Mouse (Mus musculus) heart, embryonic 12.5 days (tissue): ENCODE measurements around the gene Phf23. TPM values are rescaled to one million over a fixed set of nuclear protein-coding genes. Genes with fewer than 3 reads are reported as not detected.

Source experiments
- ATAC-seq: fragments of 200-750 bp; cut with Nextera tagmentation; 2 replicates; pipeline ENCODE4 v1.8.0; 2017; ENCODE audit warnings: moderate TSS enrichment, moderate library complexity; ENCODE audit not compliant: insufficient number of reproducible peaks, low FRiP score
- H3K27ac ChIP-seq: fragments of 300-500 bp; sonication (generic); 2 replicates; pipeline ENCODE4 v1.5.1; 2016; ENCODE audit warnings: mild to moderate bottlenecking, moderate library complexity; ENCODE audit not compliant: poor library complexity, severe bottlenecking
- H3K27me3 ChIP-seq: fragments of 300-500 bp; sonication (generic); replicated peaks from 2 replicates; pipeline ENCODE4 v1.6.1; 2016; ENCODE audit warnings: mild to moderate bottlenecking, moderate library complexity
- H3K36me3 ChIP-seq: fragments of 300-500 bp; sonication (generic); 2 replicates; pipeline ENCODE4 v1.6.1; 2016; ENCODE audit warnings: mild to moderate bottlenecking, moderate library complexity
- H3K4me1 ChIP-seq: fragments of 300-500 bp; sonication (generic); replicated peaks from 2 replicates; pipeline ENCODE4 v1.6.1; 2016; ENCODE audit warnings: mild to moderate bottlenecking
- H3K4me2 ChIP-seq: fragments of 300-500 bp; sonication (generic); 2 replicates; pipeline ENCODE4 v1.6.1; 2016; ENCODE audit warnings: mild to moderate bottlenecking, moderate library complexity
- H3K4me3 ChIP-seq: fragments of 300-500 bp; sonication (generic); 2 replicates; pipeline ENCODE4 v1.5.1; 2016; ENCODE audit warnings: mild to moderate bottlenecking
- H3K9ac ChIP-seq: fragments of 300-500 bp; sonication (generic); 2 replicates; pipeline ENCODE4 v1.6.1; 2016; ENCODE audit warnings: mild to moderate bottlenecking, moderate library complexity
- H3K9me3 ChIP-seq: fragments of 300-500 bp; sonication (generic); replicated peaks from 2 replicates; pipeline ENCODE4 v1.6.1; 2016; ENCODE audit warnings: mild to moderate bottlenecking, moderate library complexity
- WGBS: fragments of 180-500 bp; shearing (Covaris S2); methylation state at CpG from one replicate; pipeline ENCODE4 v1.1.7; 2016; 5-methylcytosine and 5-hydroxymethylcytosine counted together
- polyA plus RNA-seq: library from polyadenylated mRNA; unstranded; fragments of >200 nt; fragmentation: Nextera tagmentation; extraction: Ambion mirVana; gene quantifications from 2 replicates; pipeline ENCODE4 v1.2.1, GENCODE M21; 2016

Gene Phf23
- polyA plus RNA-seq, 1 experiment from 2014 or later, result 54.1 TPM

DNA sequence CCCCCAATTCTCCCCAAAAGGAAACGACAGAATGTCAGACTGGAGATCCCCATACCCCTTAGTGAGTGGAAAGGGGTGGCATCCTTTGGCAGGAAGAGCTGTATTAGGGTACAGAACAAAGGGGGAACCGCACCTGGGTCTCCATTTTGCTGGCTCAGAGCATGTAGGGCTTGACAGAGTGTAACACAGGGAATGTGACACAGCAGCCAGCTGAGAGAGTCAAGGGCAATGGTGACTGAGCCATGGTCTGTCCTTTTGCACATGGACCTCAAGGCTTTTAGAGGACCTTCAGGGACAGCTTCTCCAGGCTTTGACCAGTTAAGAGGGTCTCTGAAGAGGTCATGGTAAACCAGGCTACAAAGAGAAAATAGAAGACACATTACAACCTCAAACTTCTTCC, 20.7 kb upstream of the Phf23 start:
- H3K4me2 ChIP-seq, result no peak overlapping the region
- H3K9me3 ChIP-seq, result no peaks in the 10 kb centered on the region
- H3K4me1 ChIP-seq, result peaks cover 4% of the 10 kb centered on the region
- no peaks in the 10 kb centered on the region for H3K27me3 ChIP-seq
- ATAC-seq, result no peak
- no peak overlapping the region for H3K9ac ChIP-seq
- WGBS, result 92% methylated on average over 2 of the region's 2 CpGs
- H3K4me3 ChIP-seq, result no peak overlapping the region
- peaks cover 77% of the 10 kb centered on the region for H3K36me3 ChIP-seq
- no peak overlapping the region for H3K27ac ChIP-seq

DNA sequence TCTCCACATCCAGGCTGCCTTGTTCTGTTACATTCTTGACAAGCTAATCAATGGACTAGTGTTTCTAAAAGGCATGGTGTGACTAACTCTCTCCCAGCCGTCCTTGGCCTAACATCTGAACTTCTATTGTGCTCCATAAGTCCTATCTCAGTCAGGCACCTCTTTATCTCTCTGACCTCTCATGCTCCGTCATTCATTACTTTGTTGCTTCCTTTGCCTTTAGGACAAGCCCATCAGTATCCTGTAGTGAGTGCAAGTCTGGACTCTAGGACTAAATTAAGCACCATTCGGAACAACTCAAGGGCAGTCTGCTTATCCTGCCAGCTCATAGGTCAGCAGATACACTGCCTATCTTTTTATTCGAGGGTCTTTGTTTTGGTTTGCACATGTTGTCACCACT, 19.3 kb upstream of the Phf23 start:
- Histone ChIP-seq H3K4me3 (no peak overlapping the region), H3K4me2 (no peak overlapping the region), H3K9ac (no peak overlapping the region), H3K36me3 (peaks cover 68% of the 10 kb centered on the region), H3K4me1 (peaks cover 4% of the 10 kb centered on the region), H3K27me3 (no peaks in the 10 kb centered on the region), H3K27ac (no peak overlapping the region), H3K9me3 (no peaks in the 10 kb centered on the region)
- WGBS, result 35% methylated on average over 4 of the region's 4 CpGs
- no peak for ATAC-seq

DNA sequence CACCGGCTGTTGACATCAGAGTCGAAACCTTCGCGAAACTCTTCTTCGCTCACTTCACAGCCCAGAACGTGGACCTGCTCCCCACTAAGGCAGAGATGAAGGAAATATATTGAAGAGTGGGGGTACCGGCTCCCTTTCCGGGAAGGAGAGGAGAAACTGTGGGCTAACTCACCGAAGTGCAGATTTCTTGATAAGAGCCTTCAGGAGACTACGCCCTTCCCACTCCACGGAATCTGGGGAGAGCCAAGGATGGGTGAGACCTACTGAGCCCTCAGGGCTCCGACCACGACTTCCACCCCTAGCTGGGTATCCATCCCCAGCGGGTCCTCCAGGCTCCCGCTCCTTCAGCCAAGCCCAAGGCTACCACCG, 15.8 kb upstream of the Phf23 start:
- H3K4me3 ChIP-seq, result peak overlapping the region; percentile 87
- H3K4me2 ChIP-seq, result peak overlapping the region; percentile 94
- ATAC-seq, result no peak
- peaks cover 46% of the 10 kb centered on the region for H3K36me3 ChIP-seq
- H3K4me1 ChIP-seq, result peaks cover 24% of the 10 kb centered on the region
- H3K9ac ChIP-seq, result peak overlapping the region; percentile 89
- no peaks in the 10 kb centered on the region for H3K9me3 ChIP-seq
- WGBS, result 2% methylated on average over 16 of the region's 16 CpGs
- H3K27me3 ChIP-seq, result no peaks in the 10 kb centered on the region
- peak overlapping the region; percentile 99 for H3K27ac ChIP-seq

GRCm38 (mm10) chr11:69980196-69981140, 15.1 kb upstream of the Phf23 start:
- peaks cover 24% of the 10 kb centered on the region for H3K4me1 ChIP-seq
- H3K9ac ChIP-seq, result peak overlapping the region; percentile 98
- no peaks in the 10 kb centered on the region for H3K27me3 ChIP-seq
- peak; percentile 96 for ATAC-seq
- H3K9me3 ChIP-seq, result no peaks in the 10 kb centered on the region
- peak overlapping the region; percentile 99 for H3K27ac ChIP-seq
- WGBS, result under 1% methylated on average over 41 of the region's 60 CpGs
- H3K36me3 ChIP-seq, result peaks cover 46% of the 10 kb centered on the region
- peak overlapping the region; percentile 87 for H3K4me3 ChIP-seq
- H3K4me2 ChIP-seq, result peak overlapping the region; percentile 94

- Histone ChIP-seq H3K4me3 (peak within 1 kb of the TSS; percentile 87), H3K27me3 (no peaks in the 10 kb centered on the region), H3K4me2 (peak within 1 kb of the TSS; percentile 94), H3K27ac (peak within 1 kb of the TSS; percentile 99), H3K9ac (peak within 1 kb of the TSS; percentile 98), H3K9me3 (no peaks in the 10 kb centered on the region), H3K4me1 (peaks cover 24% of the 10 kb centered on the region), H3K36me3 (peaks cover 44% of the 10 kb centered on the region)
- under 1% methylated on average over 43 of the region's 43 CpGs for WGBS
- 0 out of 2 replicates have a peak, but pooled peaks have one; percentile 0 for ATAC-seq
These were observed 14.3 kb upstream of the Phf23 start, which contains the start of gene Ctdnep1 for GRCm38 (mm10) chr11:69981141-69981762. TSS of gene Ctdnep1 (plus strand) at chr11:69981156.

DNA sequence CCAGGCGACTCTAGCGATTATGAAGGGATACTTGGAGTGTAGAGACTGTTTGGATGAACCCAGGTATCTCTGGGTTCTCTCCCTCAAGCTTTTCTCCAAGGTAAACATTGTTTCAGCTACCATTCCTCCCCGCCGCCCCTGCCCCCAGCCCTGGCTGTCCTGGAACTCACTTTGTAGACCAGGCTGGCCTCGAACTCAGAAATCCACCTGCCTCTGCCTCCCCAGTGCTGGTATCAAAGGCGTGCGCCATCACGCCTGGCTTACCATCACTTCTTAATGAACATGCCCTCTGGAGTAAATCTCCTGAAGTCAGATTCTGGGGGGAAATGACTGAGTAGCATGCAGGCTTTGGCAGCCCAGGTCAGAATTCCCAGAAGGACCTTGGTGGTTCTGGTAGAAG, 13.4 kb upstream of the Phf23 start, which contains the start of gene Elp5:
Gene Elp5 (minus strand): TSS at position 293 of the 400 bp plus-strand sequence.
- H3K9me3 ChIP-seq, result no peaks in the 10 kb centered on the region
- H3K9ac ChIP-seq, result peak within 1 kb of the TSS; percentile 98
- H3K4me2 ChIP-seq, result peak within 1 kb of the TSS; percentile 94
- peak within 1 kb of the TSS; percentile 87 for H3K4me3 ChIP-seq
- H3K36me3 ChIP-seq, result peaks cover 47% of the 10 kb centered on the region
- H3K27me3 ChIP-seq, result no peaks in the 10 kb centered on the region
- ATAC-seq, result no peak
- 52% methylated on average over 8 of the region's 8 CpGs for WGBS
- H3K4me1 ChIP-seq, result peaks cover 24% of the 10 kb centered on the region
- H3K27ac ChIP-seq, result peak within 1 kb of the TSS; percentile 99

GRCm38 (mm10) chr11:69982877-69983276, 12.7 kb upstream of the Phf23 start:
- no peak for ATAC-seq
- peak overlapping the region; percentile 94 for H3K4me2 ChIP-seq
- WGBS, result 14% methylated on average over 5 of the region's 5 CpGs
- H3K9ac ChIP-seq, result peak overlapping the region; percentile 98
- no peaks in the 10 kb centered on the region for H3K9me3 ChIP-seq
- no peaks in the 10 kb centered on the region for H3K27me3 ChIP-seq
- peak overlapping the region; percentile 99 for H3K27ac ChIP-seq
- H3K4me3 ChIP-seq, result peak overlapping the region; percentile 87
- H3K4me1 ChIP-seq, result peaks cover 24% of the 10 kb centered on the region
- peaks cover 48% of the 10 kb centered on the region for H3K36me3 ChIP-seq

- H3K9ac ChIP-seq, result peak overlapping the region; percentile 98
- H3K4me1 ChIP-seq, result peaks cover 24% of the 10 kb centered on the region
- H3K36me3 ChIP-seq, result peaks cover 49% of the 10 kb centered on the region
- peak overlapping the region; percentile 99 for H3K27ac ChIP-seq
- H3K9me3 ChIP-seq, result no peaks in the 10 kb centered on the region
- H3K4me2 ChIP-seq, result peak overlapping the region; percentile 94
- ATAC-seq, result no peak
- H3K4me3 ChIP-seq, result peak overlapping the region; percentile 87
- WGBS, result 78% methylated on average over 4 of the region's 4 CpGs
- no peaks in the 10 kb centered on the region for H3K27me3 ChIP-seq
These were observed 12.2 kb upstream of the Phf23 start for GRCm38 (mm10) chr11:69983377-69983776.

- Histone ChIP-seq H3K27me3 (no peaks in the 10 kb centered on the region), H3K36me3 (peaks cover 54% of the 10 kb centered on the region), H3K4me3 (no peak overlapping the region), H3K27ac (no peak overlapping the region), H3K9me3 (no peaks in the 10 kb centered on the region), H3K9ac (no peak overlapping the region), H3K4me2 (no peak overlapping the region), H3K4me1 (peaks cover 23% of the 10 kb centered on the region)
- 90% methylated on average over 8 of the region's 8 CpGs for WGBS
- ATAC-seq, result no peak
These were observed 11.1 kb upstream of the Phf23 start for GRCm38 (mm10) chr11:69984431-69984830.

DNA sequence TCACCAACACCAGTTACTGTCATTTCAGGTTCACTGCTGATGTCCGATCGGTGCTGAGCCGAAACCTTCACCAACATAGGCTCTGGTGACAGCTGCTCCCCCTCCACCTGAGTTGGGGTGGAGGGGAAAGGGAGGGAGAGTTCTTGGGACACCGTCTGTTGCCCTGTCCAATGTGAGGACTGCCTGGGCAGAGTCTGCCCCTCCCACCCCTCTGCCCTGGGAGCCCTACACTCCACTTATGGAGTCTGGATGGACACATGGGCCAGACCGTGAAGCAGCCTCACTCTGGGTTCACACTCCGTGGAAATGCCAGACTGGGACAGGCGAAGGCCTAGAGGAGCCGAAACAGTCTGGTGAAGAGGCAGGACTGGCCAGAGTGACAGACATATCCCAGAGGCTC, 5.6 kb upstream of the Phf23 start:
- WGBS, result 84% methylated on average over 8 of the region's 8 CpGs

More for the DNA sequence above, 5.6 kb upstream of the Phf23 start:
- Histone ChIP-seq H3K27me3 (no peaks in the 10 kb centered on the region), H3K9me3 (no peaks in the 10 kb centered on the region), H3K4me1 (peaks cover 19% of the 10 kb centered on the region), H3K9ac (no peak overlapping the region), H3K27ac (peak overlapping the region; percentile 94), H3K4me2 (peak overlapping the region; percentile 74; the same call in 1 of the 2 replicates), H3K4me3 (no peak overlapping the region), H3K36me3 (peaks cover 71% of the 10 kb centered on the region)
- ATAC-seq, result no peak
